Mouse (Mus musculus) cerebral cortex, adult 2 months (tissue): Measurements from ENCODE around the gene Vmn1r62.

ENCODE experiments used
- whole genome bisulfite sequencing: fragments of 180-500 bp; shearing (Covaris S2); methylation state at CpG from one replicate; pipeline ENCODE4 v1.1.7; 2018; 5-methylcytosine and 5-hydroxymethylcytosine counted together

Gene Vmn1r62

GRCm38 (mm10) chr7:5673331-5673730 lies at the start of gene Vmn1r62:
TSS of gene Vmn1r62 (plus strand) at chr7:5673631.
- WGBS, result no CpG with 5 or more reads among the region's 1 CpGs
